Mouse (Mus musculus): ENCODE results near the gene Ldb3. TPM values are rescaled to one million over a fixed set of nuclear protein-coding genes. Genes with fewer than 3 reads are reported as not detected.

Gene Ldb3
- polyA plus RNA-seq, 1 experiment, result 102 TPM

GRCm38 (mm10) chr14:34590743-34591675, 2.5 kb upstream of the Ldb3 start:
- no peak overlapping the region for H3K4me3 ChIP-seq (ENCODE audit: low read depth, low read length)
- no peak overlapping the region for H3K27ac ChIP-seq (ENCODE audit: insufficient read depth, low read depth, low read length)
- H3K4me1 ChIP-seq (ENCODE audit: control insufficient read depth, insufficient read depth, insufficient read length, low read length), result peaks cover 34% of the 10 kb centered on the region
- no peak for TF ChIP-seq CTCF (IDR thresholded peaks at IDR 0.05; ENCODE audit: extremely low read depth, insufficient read length, insufficient replicate concordance, low read depth, low read length)
- 82% methylated on average over 24 of the region's 24 CpGs for WGBS
- H3K36me3 ChIP-seq (ENCODE audit: control insufficient read depth, insufficient read depth, low read length), result no peaks in the 10 kb centered on the region
- H3K27me3 ChIP-seq (ENCODE audit: control insufficient read depth, insufficient read depth, low read length), result no peaks in the 10 kb centered on the region

- Histone ChIP-seq H3K27ac (ENCODE audit: insufficient read depth, low read depth, low read length) (no peak overlapping the region), H3K4me3 (ENCODE audit: low read depth, low read length) (no peak overlapping the region), H3K36me3 (ENCODE audit: control insufficient read depth, insufficient read depth, low read length) (no peaks in the 10 kb centered on the region), H3K27me3 (ENCODE audit: control insufficient read depth, insufficient read depth, low read length) (no peaks in the 10 kb centered on the region), H3K4me1 (ENCODE audit: control insufficient read depth, insufficient read depth, insufficient read length, low read length) (peaks cover 38% of the 10 kb centered on the region)
- TF ChIP-seq POLR2A (IDR thresholded peaks at IDR 0.05; ENCODE audit: low read depth, low read length) (no peak), CTCF (IDR thresholded peaks at IDR 0.05; ENCODE audit: extremely low read depth, insufficient read length, insufficient replicate concordance, low read depth, low read length) (no peak)
- WGBS, result 86% methylated on average over 5 of the region's 5 CpGs
These were observed 1.6 kb upstream of the Ldb3 start for GRCm38 (mm10) chr14:34590017-34590570.

GRCm38 (mm10) chr14:34589185-34589713, 767 bp upstream of the Ldb3 start:
- TF ChIP-seq CTCF (IDR thresholded peaks at IDR 0.05; ENCODE audit: extremely low read depth, insufficient read length, insufficient replicate concordance, low read depth, low read length) (no peak), POLR2A (IDR thresholded peaks at IDR 0.05; ENCODE audit: low read depth, low read length) (no peak)
- Histone ChIP-seq H3K4me3 (ENCODE audit: low read depth, low read length) (no peak overlapping the region), H3K27me3 (ENCODE audit: control insufficient read depth, insufficient read depth, low read length) (no peaks in the 10 kb centered on the region), H3K27ac (ENCODE audit: insufficient read depth, low read depth, low read length) (peak overlapping the region; percentile 98; the same call in 1 of the 2 replicates), H3K36me3 (ENCODE audit: control insufficient read depth, insufficient read depth, low read length) (0 out of 2 replicates have a peak, but pooled peaks cover 1% of the 10 kb centered on the region), H3K4me1 (ENCODE audit: control insufficient read depth, insufficient read depth, insufficient read length, low read length) (peaks cover 45% of the 10 kb centered on the region)
- 88% methylated on average over 8 of the region's 8 CpGs for WGBS

- TF ChIP-seq CTCF (IDR thresholded peaks at IDR 0.05; ENCODE audit: extremely low read depth, insufficient read length, insufficient replicate concordance, low read depth, low read length), result no peak
- no peak; the same call in 1 of the 2 replicates for TF ChIP-seq POLR2A (IDR thresholded peaks at IDR 0.05; ENCODE audit: low read depth, low read length)
- peak overlapping the region; percentile 98 for H3K27ac ChIP-seq (ENCODE audit: insufficient read depth, low read depth, low read length)
- H3K36me3 ChIP-seq (ENCODE audit: control insufficient read depth, insufficient read depth, low read length), result 0 out of 2 replicates have a peak, but pooled peaks cover 2% of the 10 kb centered on the region
- WGBS, result 22% methylated on average over 5 of the region's 5 CpGs
- H3K4me1 ChIP-seq (ENCODE audit: control insufficient read depth, insufficient read depth, insufficient read length, low read length), result peaks cover 53% of the 10 kb centered on the region
- H3K4me3 ChIP-seq (ENCODE audit: low read depth, low read length), result peak overlapping the region; percentile 65
- H3K27me3 ChIP-seq (ENCODE audit: control insufficient read depth, insufficient read depth, low read length), result no peaks in the 10 kb centered on the region
These were observed 477 bp downstream of the Ldb3 start for GRCm38 (mm10) chr14:34588005-34588404.

GRCm38 (mm10) chr14:34586871-34587270, 1.6 kb downstream of the Ldb3 start:
- Histone ChIP-seq H3K27ac (ENCODE audit: insufficient read depth, low read depth, low read length) (peak overlapping the region; percentile 98), H3K4me1 (ENCODE audit: control insufficient read depth, insufficient read depth, insufficient read length, low read length) (peaks cover 60% of the 10 kb centered on the region), H3K27me3 (ENCODE audit: control insufficient read depth, insufficient read depth, low read length) (no peaks in the 10 kb centered on the region), H3K4me3 (ENCODE audit: low read depth, low read length) (peak overlapping the region; percentile 65), H3K36me3 (ENCODE audit: control insufficient read depth, insufficient read depth, low read length) (0 out of 2 replicates have a peak, but pooled peaks cover 6% of the 10 kb centered on the region)
- 88% methylated on average over 3 of the region's 3 CpGs for WGBS
- TF ChIP-seq CTCF (IDR thresholded peaks at IDR 0.05; ENCODE audit: extremely low read depth, insufficient read length, insufficient replicate concordance, low read depth, low read length), result no peak
- TF ChIP-seq POLR2A (IDR thresholded peaks at IDR 0.05; ENCODE audit: low read depth, low read length), result no peak

GRCm38 (mm10) chr14:34585358-34586105, 3.0 kb downstream of the Ldb3 start:
- TF ChIP-seq POLR2A (IDR thresholded peaks at IDR 0.05; ENCODE audit: low read depth, low read length) (peak; percentile 12; the same call in 1 of the 2 replicates), CTCF (IDR thresholded peaks at IDR 0.05; ENCODE audit: extremely low read depth, insufficient read length, insufficient replicate concordance, low read depth, low read length) (no peak)
- Histone ChIP-seq H3K36me3 (ENCODE audit: control insufficient read depth, insufficient read depth, low read length) (0 out of 2 replicates have a peak, but pooled peaks cover 7% of the 10 kb centered on the region), H3K4me3 (ENCODE audit: low read depth, low read length) (peak overlapping the region; percentile 46), H3K27me3 (ENCODE audit: control insufficient read depth, insufficient read depth, low read length) (no peaks in the 10 kb centered on the region), H3K27ac (ENCODE audit: insufficient read depth, low read depth, low read length) (peak overlapping the region; percentile 98), H3K4me1 (ENCODE audit: control insufficient read depth, insufficient read depth, insufficient read length, low read length) (peaks cover 60% of the 10 kb centered on the region)
- 31% methylated on average over 9 of the region's 9 CpGs for WGBS

All from small intestine, adult 2 months (tissue).